Mouse (Mus musculus) kidney, postnatal 25 days (tissue): ENCODE measurements around the gene Yap1.
A peak's percentile ranks its signal among the peaks of the same experiment; 100 is the strongest.
"Not testable (repeated sequence)": the region's sequence is repeated elsewhere in the genome, so short reads cannot be mapped to it uniquely, and the experiment has no call there.

ENCODE experiments used
- DNase-seq, 2 experiments: peaks; one replicate each; pipeline ENCODE4 v3.0.0; 2021; ENCODE audit warnings: mixed read lengths in 2 of 2

Gene Yap1

GRCm38 (mm10) chr9:7913953-7914352, 90.4 kb downstream of the Yap1 start:
- no peak for DNase-seq

GRCm38 (mm10) chr9:7907351-7907985, 96.9 kb downstream of the Yap1 start:
- DNase-seq = no peak

- DNase-seq = no peak
These were observed 97.8 kb downstream of the Yap1 start for GRCm38 (mm10) chr9:7906564-7906963.

GRCm38 (mm10) chr9:7903825-7904224, 100.6 kb downstream of the Yap1 start:
- no peak for DNase-seq

GRCm38 (mm10) chr9:7903262-7903661, 101.1 kb downstream of the Yap1 start:
- no peak for DNase-seq

GRCm38 (mm10) chr9:7902311-7902710, 102.1 kb downstream of the Yap1 start:
- no peak for DNase-seq

- no peak for DNase-seq
These were observed 103.4 kb downstream of the Yap1 start for GRCm38 (mm10) chr9:7900965-7901364.

- DNase-seq = peak; percentile 74 to 87
These were observed 106.9 kb downstream of the Yap1 start for GRCm38 (mm10) chr9:7897502-7897901.

GRCm38 (mm10) chr9:7891796-7892195, 112.6 kb downstream of the Yap1 start:
- DNase-seq = not testable (repeated sequence)

GRCm38 (mm10) chr9:7891177-7891576, 113.2 kb downstream of the Yap1 start:
- DNase-seq = no peak

- DNase-seq = no peak
These were observed 120.0 kb downstream of the Yap1 start for GRCm38 (mm10) chr9:7884346-7884745.

- no peak for DNase-seq
These were observed 122.0 kb downstream of the Yap1 start for GRCm38 (mm10) chr9:7882304-7882865.
